In the genomic region with DNA sequence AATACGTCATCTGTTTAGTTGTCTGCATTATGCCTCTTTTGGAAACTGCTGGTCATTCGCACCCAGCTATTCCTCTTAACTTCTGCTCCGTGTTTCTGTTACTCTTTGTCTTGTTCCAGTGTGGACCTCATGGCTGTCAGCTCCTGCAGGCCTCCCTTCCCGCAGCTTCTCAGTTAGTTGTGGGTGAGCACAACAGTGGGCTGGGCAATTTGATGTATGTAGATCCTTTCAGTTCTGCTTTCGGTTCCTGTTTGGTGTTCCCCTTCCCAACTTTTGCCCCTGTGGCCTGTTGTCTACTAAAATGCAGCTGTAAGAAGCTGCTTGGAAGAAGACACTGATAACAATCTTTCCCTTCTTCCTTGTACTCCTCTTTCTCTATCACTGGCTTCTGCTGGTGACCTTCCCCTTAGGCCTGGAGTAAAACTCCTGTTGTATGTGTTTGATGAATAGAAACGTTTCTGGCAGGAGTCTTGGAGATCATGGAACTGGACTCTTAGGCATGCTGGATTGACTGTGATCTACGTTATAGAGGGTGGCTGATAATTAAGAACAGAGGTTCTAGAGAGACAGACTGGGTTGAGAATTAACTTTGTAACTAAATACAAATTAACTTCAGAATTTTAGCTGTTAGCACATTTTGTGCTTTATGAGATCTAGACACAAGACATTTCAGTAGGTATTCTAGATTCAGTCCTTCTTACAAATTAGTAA, we compare ENCODE assay signal across 10 mouse cellular contexts. TPM values are rescaled to one million over a fixed set of nuclear protein-coding genes. Genes with fewer than 3 reads are reported as not detected.
DNase-seq lines count a peak whose midpoint lies in the region; ATAC-seq lines count a peak whose summit lies in the region.
"Had no signal": no experiment of that assay in that cellular context is flagged by ENCODE, and none has a peak within 500 bp of the region (broad histone marks: within the 10 kb centered on the region; RNA-seq: fewer than 3 reads in every experiment).

No protein-coding gene starts in this region.

- WGBS in liver, embryonic 13.5 days (ENCODE audit: insufficient replicate concordance) = 39% methylated on average over 7 of the region's 7 CpGs
- 88% methylated on average over 7 of the region's 7 CpGs for WGBS in hindbrain, embryonic 14.5 days
- 80% methylated on average over 7 of the region's 7 CpGs for WGBS in intestine, embryonic 15.5 days
- 89% methylated on average over 7 of the region's 7 CpGs for WGBS in midbrain, embryonic 14.5 days

- peaks cover 76% of the 10 kb centered on the region for H3K4me1 ChIP-seq in liver, embryonic 13.5 days (replicated peaks)
- H3K4me1 ChIP-seq in hindbrain, embryonic 14.5 days (replicated peaks; ENCODE audit: control insufficient read depth, insufficient read depth, low read length) = peaks cover 15% of the 10 kb centered on the region
- no peaks in the 10 kb centered on the region; the same call in 1 of the 2 replicates for H3K4me1 ChIP-seq in intestine, embryonic 15.5 days (replicated peaks)
- peaks cover 15% of the 10 kb centered on the region for H3K4me1 ChIP-seq in midbrain, embryonic 14.5 days (ENCODE audit: control insufficient read depth, insufficient read depth, low read length)

- peak overlapping the region; percentile 33 for H3K4me3 ChIP-seq in liver, embryonic 13.5 days (replicated peaks)
- H3K4me3 ChIP-seq in hindbrain, embryonic 14.5 days (replicated peaks; ENCODE audit: low read length) = no peak overlapping the region
- no peak overlapping the region for H3K4me3 ChIP-seq in intestine, embryonic 15.5 days (replicated peaks)
- H3K4me3 ChIP-seq in midbrain, embryonic 14.5 days (replicated peaks; ENCODE audit: low read depth, low read length) = no peak overlapping the region
- H3K4me3 ChIP-seq: myocyte had no signal

- peak; percentile 16 to 45 for DNase-seq in heart, adult 9 months (ENCODE audit: low spot score in 2 of 2)
- DNase-seq in heart, postnatal 14 days = no peak
- peak; percentile 42 for DNase-seq in brain, adult 2 months (ENCODE audit: low read depth, low spot score)
- DNase-seq in liver, embryonic 13.5 days = no peak
- DNase-seq in hindbrain, embryonic 14.5 days (ENCODE audit: low spot score) = no peak
- DNase-seq in midbrain, embryonic 14.5 days = no peak
- DNase-seq: cerebellum, adult 11-12 months had no signal

- H3K36me3 ChIP-seq in liver, embryonic 13.5 days = no peaks in the 10 kb centered on the region; the same call in 1 of the 2 replicates
- no peaks in the 10 kb centered on the region for H3K36me3 ChIP-seq in hindbrain, embryonic 14.5 days (replicated peaks; ENCODE audit: control insufficient read depth, insufficient read depth)
- no peaks in the 10 kb centered on the region for H3K36me3 ChIP-seq in intestine, embryonic 15.5 days
- no peaks in the 10 kb centered on the region for H3K36me3 ChIP-seq in midbrain, embryonic 14.5 days (ENCODE audit: control insufficient read depth, insufficient read depth, low read length)

- H3K27me3 ChIP-seq in liver, embryonic 13.5 days = no peaks in the 10 kb centered on the region
- H3K27me3 ChIP-seq in hindbrain, embryonic 14.5 days (ENCODE audit: control insufficient read depth, insufficient read depth, low read length) = no peaks in the 10 kb centered on the region
- no peaks in the 10 kb centered on the region for H3K27me3 ChIP-seq in intestine, embryonic 15.5 days (replicated peaks)
- no peaks in the 10 kb centered on the region for H3K27me3 ChIP-seq in midbrain, embryonic 14.5 days (ENCODE audit: control insufficient read depth, insufficient read depth, low read length)

- peak overlapping the region; percentile 91 for H3K4me2 ChIP-seq in liver, embryonic 13.5 days
- H3K4me2 ChIP-seq in hindbrain, embryonic 14.5 days (replicated peaks) = no peak overlapping the region
- H3K4me2 ChIP-seq in intestine, embryonic 15.5 days (replicated peaks) = no peak overlapping the region
- no peak overlapping the region for H3K4me2 ChIP-seq in midbrain, embryonic 14.5 days (ENCODE audit: low read length)

- ATAC-seq in liver, embryonic 13.5 days (ENCODE audit: low read depth) = no peak
- ATAC-seq in megakaryocyte progenitor cell, adult 5-6 weeks (replicated peaks; ENCODE audit: poor library complexity) = peak; percentile 25
- ATAC-seq in hindbrain, embryonic 14.5 days (ENCODE audit: low FRiP score) = no peak
- ATAC-seq in intestine, embryonic 15.5 days = no peak
- no peak for ATAC-seq in midbrain, embryonic 14.5 days (ENCODE audit: low FRiP score, low TSS enrichment)

- peak overlapping the region; percentile 54 for H3K9ac ChIP-seq in liver, embryonic 13.5 days
- no peak overlapping the region for H3K9ac ChIP-seq in hindbrain, embryonic 14.5 days
- no peak overlapping the region for H3K9ac ChIP-seq in intestine, embryonic 15.5 days
- H3K9ac ChIP-seq in midbrain, embryonic 14.5 days (replicated peaks; ENCODE audit: low read length) = no peak overlapping the region

- intact Hi-C loops in heart, postnatal 14 days (cut with DNase I) = no loop called here

- peak overlapping the region; percentile 68 for H3K27ac ChIP-seq in liver, embryonic 13.5 days
- no peak overlapping the region for H3K27ac ChIP-seq in hindbrain, embryonic 14.5 days
- no peak overlapping the region for H3K27ac ChIP-seq in intestine, embryonic 15.5 days
- no peak overlapping the region for H3K27ac ChIP-seq in midbrain, embryonic 14.5 days (replicated peaks; ENCODE audit: low read depth, low read length)

- H3K9me3 ChIP-seq in liver, embryonic 13.5 days (replicated peaks) = no peaks in the 10 kb centered on the region
- H3K9me3 ChIP-seq in hindbrain, embryonic 14.5 days (ENCODE audit: control insufficient read depth, low read length) = no peaks in the 10 kb centered on the region
- H3K9me3 ChIP-seq in intestine, embryonic 15.5 days = no peaks in the 10 kb centered on the region
- H3K9me3 ChIP-seq in midbrain, embryonic 14.5 days (ENCODE audit: control insufficient read depth, low read length) = no peaks in the 10 kb centered on the region

RNA-seq across cellular contexts. Expression of a gene that starts 4.5 kb away (rescaled TPM):
- total RNA-seq in heart, postnatal 14 days (2021) = 10 to 100 TPM; 36.6 to 39.2 TPM
- polyA plus RNA-seq in liver, embryonic 13.5 days (2015; fragmentation: Nextera tagmentation; extraction: Ambion mirVana) = 16.5 and 18.3 TPM in 2 replicates
- total RNA-seq in megakaryocyte progenitor cell, adult 5-6 weeks (2015) = 111 and 115 TPM in 2 replicates
- total RNA-seq in megakaryocyte progenitor cell, adult 5-6 weeks (2017) = 30.8 and 33.2 TPM in 2 replicates
- polyA plus RNA-seq in hindbrain, embryonic 14.5 days (2014; fragmentation: Nextera tagmentation; extraction: Ambion mirVana) = 20.3 and 21.1 TPM in 2 replicates
- polyA plus RNA-seq in intestine, embryonic 15.5 days (2015; fragmentation: Nextera tagmentation; extraction: Ambion mirVana) = 22.3 and 22.7 TPM in 2 replicates
- 13.5 and 17.9 TPM in 2 replicates for polyA plus RNA-seq in midbrain, embryonic 14.5 days (2014; fragmentation: Nextera tagmentation; extraction: Ambion mirVana)

RNA-seq across cellular contexts. Expression of a gene that starts 4.7 kb away (rescaled TPM):
- 1 to 10 TPM in 1 of 2 experiments, under 1 TPM in 1; 0.88 to 1.1 TPM for total RNA-seq in heart, postnatal 14 days (2021)
- 10.6 and 15.1 TPM in 2 replicates for polyA plus RNA-seq in liver, embryonic 13.5 days (2015; fragmentation: Nextera tagmentation; extraction: Ambion mirVana)
- total RNA-seq in megakaryocyte progenitor cell, adult 5-6 weeks (2015) = 22.5 and 25.0 TPM in 2 replicates
- 12.8 and 14.9 TPM in 2 replicates for total RNA-seq in megakaryocyte progenitor cell, adult 5-6 weeks (2017)
- polyA plus RNA-seq in hindbrain, embryonic 14.5 days (2014; fragmentation: Nextera tagmentation; extraction: Ambion mirVana) = 4.8 and 5.0 TPM in 2 replicates
- 9.4 and 12.1 TPM in 2 replicates for polyA plus RNA-seq in intestine, embryonic 15.5 days (2015; fragmentation: Nextera tagmentation; extraction: Ambion mirVana)
- 3.3 and 6.1 TPM in 2 replicates for polyA plus RNA-seq in midbrain, embryonic 14.5 days (2014; fragmentation: Nextera tagmentation; extraction: Ambion mirVana)

Comparison
In these comparisons a context has a peak if more than half of its experiments do, and no peak if none do; other contexts are left out.
1. DNase-seq: peak in heart, adult 9 months (2 of 2) and brain, adult 2 months (single experiment); none in heart, postnatal 14 days (0 of 2), liver, embryonic 13.5 days (single experiment), hindbrain, embryonic 14.5 days (single experiment) and midbrain, embryonic 14.5 days (single experiment).